Mouse (Mus musculus): ENCODE data around the gene Lrmda. TPM values are rescaled to one million over a fixed set of nuclear protein-coding genes. Genes with fewer than 3 reads are reported as not detected.
"Not testable (repeated sequence)": the region's sequence is repeated elsewhere in the genome, so short reads cannot be mapped to it uniquely, and the experiment has no call there.

Lrmda gene
- polyA plus RNA-seq, 1 experiment: 8.2 TPM

- DNase-seq (ENCODE audit: low read depth): no peak
Measured at GRCm38 (mm10) chr14:22800020-22800419, 780.5 kb downstream of the Lrmda start.

GRCm38 (mm10) chr14:22800871-22801636, 781.5 kb downstream of the Lrmda start:
- no peak for DNase-seq (ENCODE audit: low read depth)

- DNase-seq (ENCODE audit: low read depth): not testable (repeated sequence)
Measured at GRCm38 (mm10) chr14:22801714-22802113, 782.2 kb downstream of the Lrmda start.

- no peak for DNase-seq (ENCODE audit: low read depth)
Measured at GRCm38 (mm10) chr14:22807324-22807723, 787.8 kb downstream of the Lrmda start.

GRCm38 (mm10) chr14:22807726-22808594, 788.4 kb downstream of the Lrmda start:
- no peak for DNase-seq (ENCODE audit: low read depth)

GRCm38 (mm10) chr14:22808595-22809166, 789.2 kb downstream of the Lrmda start:
- DNase-seq (ENCODE audit: low read depth): no peak

GRCm38 (mm10) chr14:22809229-22809628, 789.7 kb downstream of the Lrmda start:
- DNase-seq (ENCODE audit: low read depth): peak; percentile 45

GRCm38 (mm10) chr14:22810531-22810930, 791.0 kb downstream of the Lrmda start:
- DNase-seq (ENCODE audit: low read depth): no peak

- DNase-seq (ENCODE audit: low read depth): no peak
Measured at GRCm38 (mm10) chr14:22812824-22813223, 793.3 kb downstream of the Lrmda start.

- no peak for DNase-seq (ENCODE audit: low read depth)
Measured at GRCm38 (mm10) chr14:22813389-22813788, 793.9 kb downstream of the Lrmda start.

GRCm38 (mm10) chr14:22814811-22815345, 795.4 kb downstream of the Lrmda start:
- no peak for DNase-seq (ENCODE audit: low read depth)

- no peak for DNase-seq (ENCODE audit: low read depth)
Measured at GRCm38 (mm10) chr14:22817346-22818201, 798.1 kb downstream of the Lrmda start.

GRCm38 (mm10) chr14:22818202-22818530, 798.7 kb downstream of the Lrmda start:
- DNase-seq (ENCODE audit: low read depth): no peak

- no peak for DNase-seq (ENCODE audit: low read depth)
Measured at GRCm38 (mm10) chr14:22822942-22823341, 803.4 kb downstream of the Lrmda start.

GRCm38 (mm10) chr14:22826825-22827224, 807.3 kb downstream of the Lrmda start:
- DNase-seq (ENCODE audit: low read depth): no peak

GRCm38 (mm10) chr14:22837058-22837457, 817.5 kb downstream of the Lrmda start:
- DNase-seq (ENCODE audit: low read depth): no peak

GRCm38 (mm10) chr14:22841136-22841535, 821.6 kb downstream of the Lrmda start:
- DNase-seq (ENCODE audit: low read depth): no peak

- no peak for DNase-seq (ENCODE audit: low read depth)
Measured at GRCm38 (mm10) chr14:22844006-22844405, 824.5 kb downstream of the Lrmda start.

- no peak for DNase-seq (ENCODE audit: low read depth)
Measured at GRCm38 (mm10) chr14:22845401-22845800, 825.9 kb downstream of the Lrmda start.

- no peak for DNase-seq (ENCODE audit: low read depth)
Measured at GRCm38 (mm10) chr14:22847011-22847786, 827.7 kb downstream of the Lrmda start.

GRCm38 (mm10) chr14:22849108-22849507, 829.6 kb downstream of the Lrmda start:
- no peak for DNase-seq (ENCODE audit: low read depth)
